In genomic region chr8:84832759-84833742, GRCm38 (mm10) we compare ENCODE assay signal across 7 mouse cellular contexts. TPM values are rescaled to one million over a fixed set of nuclear protein-coding genes. Genes with fewer than 3 reads are reported as not detected.
DNase-seq lines count a peak whose midpoint lies in the region; ATAC-seq and TF ChIP-seq lines count a peak whose summit lies in the region.

No protein-coding gene starts in this region.

- peaks cover 35% of the 10 kb centered on the region for H3K36me3 ChIP-seq in spleen, adult 2 months (ENCODE audit: control insufficient read depth, insufficient read depth, low read length)
- H3K36me3 ChIP-seq in forebrain, embryonic 11.5 days (ENCODE audit: control insufficient read depth, insufficient read depth, low read length) = peaks cover 13% of the 10 kb centered on the region; the same call in 1 of the 2 replicates

- 37% methylated on average over 10 of the region's 10 CpGs for WGBS in spleen, adult 2 months
- WGBS in forebrain, embryonic 11.5 days = 69% methylated on average over 10 of the region's 10 CpGs

- no peaks in the 10 kb centered on the region for H3K9me3 ChIP-seq in forebrain, embryonic 11.5 days (ENCODE audit: control insufficient read depth, low read length)

- DNase-seq in spleen, adult 2 months (ENCODE audit: low read depth in 1 of 2, low spot score in 2 of 2) = no peak
- no peak for DNase-seq in spleen, postnatal 36 days (ENCODE audit: low spot score in 2 of 2)
- DNase-seq in forebrain, embryonic 11.5 days (ENCODE audit: low spot score) = no peak
- peak; percentile 2 for DNase-seq in liver
- DNase-seq in embryo, embryonic 11 days = no peak
- no peak for DNase-seq in left cerebral cortex, adult 8-10 months (ENCODE audit: low spot score in 2 of 2)
- no peak for DNase-seq in embryo, embryonic 9.5 days (ENCODE audit: extremely low spot score)

- H3K4me1 ChIP-seq in spleen, adult 2 months (ENCODE audit: control insufficient read depth, insufficient read depth, insufficient read length) = no peaks in the 10 kb centered on the region; the same call in 1 of the 2 replicates
- H3K4me1 ChIP-seq in forebrain, embryonic 11.5 days (replicated peaks; ENCODE audit: control insufficient read depth, insufficient read depth, low read length) = peaks cover 2% of the 10 kb centered on the region; the same call in 1 of the 2 replicates

- no peak for TF ChIP-seq CTCF in spleen, adult 2 months (IDR thresholded peaks at IDR 0.05; ENCODE audit: extremely low read depth, insufficient read depth, insufficient read length, insufficient replicate concordance)

- no peak for ATAC-seq in forebrain, embryonic 11.5 days (replicated peaks; ENCODE audit: low FRiP score)

- TF ChIP-seq POLR2A in spleen, adult 2 months (IDR thresholded peaks at IDR 0.05; ENCODE audit: low read depth, low read length) = no peak

- H3K9ac ChIP-seq in forebrain, embryonic 11.5 days (ENCODE audit: low read length) = peak overlapping the region; percentile 99

- H3K4me3 ChIP-seq in spleen, adult 2 months (ENCODE audit: extremely low read depth, insufficient read depth, insufficient read length) = peak overlapping the region; percentile 87
- peak overlapping the region; percentile 94 for H3K4me3 ChIP-seq in forebrain, embryonic 11.5 days (ENCODE audit: low read depth, low read length)

- peak overlapping the region; percentile 61 for H3K4me2 ChIP-seq in forebrain, embryonic 11.5 days (ENCODE audit: low read depth, low read length, severe bottlenecking)

- H3K27me3 ChIP-seq in spleen, adult 2 months (ENCODE audit: control insufficient read depth, insufficient read depth, low read length) = no peaks in the 10 kb centered on the region
- H3K27me3 ChIP-seq in forebrain, embryonic 11.5 days (ENCODE audit: control insufficient read depth, insufficient read depth, low read length) = no peaks in the 10 kb centered on the region

- H3K27ac ChIP-seq in spleen, adult 2 months (ENCODE audit: insufficient read depth, low read length) = no peak overlapping the region
- peak overlapping the region; percentile 86 for H3K27ac ChIP-seq in forebrain, embryonic 11.5 days (ENCODE audit: low read depth, low read length)

RNA-seq across cellular contexts. Expression of gene Gadd45gip1, which starts 1.7 kb away (rescaled TPM):
- polyA plus RNA-seq in spleen, adult 2 months (2012; rRNA removed) = 20.3 and 61.4 TPM in 2 replicates
- polyA plus RNA-seq in forebrain, embryonic 11.5 days (2014; fragmentation: Nextera tagmentation; extraction: Ambion mirVana) = 41.0 and 44.3 TPM in 2 replicates
- total RNA-seq in left cerebral cortex, adult 8-10 months (2022) = 10 to 100 TPM; 23.3 to 28.4 (median 24.7) TPM

RNA-seq across cellular contexts. Expression of gene Rad23a, which starts 7.4 kb away (rescaled TPM):
- polyA plus RNA-seq in spleen, adult 2 months (2012; rRNA removed) = 125 and 162 TPM in 2 replicates
- polyA plus RNA-seq in forebrain, embryonic 11.5 days (2014; fragmentation: Nextera tagmentation; extraction: Ambion mirVana) = 102 and 110 TPM in 2 replicates
- total RNA-seq in left cerebral cortex, adult 8-10 months (2022) = 10 to 100 TPM; 72.4 to 90.1 (median 79.4) TPM

RNA-seq across cellular contexts. Expression of gene Dand5, which starts 10.4 kb away (rescaled TPM):
- 1.6 and 1.8 TPM in 2 replicates for polyA plus RNA-seq in spleen, adult 2 months (2012; rRNA removed)
- polyA plus RNA-seq in forebrain, embryonic 11.5 days (2014; fragmentation: Nextera tagmentation; extraction: Ambion mirVana) = 5.5 and 6.4 TPM in 2 replicates
- 1 to 10 TPM; 8.4 to 9.7 (median 8.9) TPM for total RNA-seq in left cerebral cortex, adult 8-10 months (2022)

RNA-seq across cellular contexts. Expression of gene Calr, which starts 13.7 kb away (rescaled TPM):
- 112 and 116 TPM in 2 replicates for polyA plus RNA-seq in spleen, adult 2 months (2012; rRNA removed)
- 722 and 731 TPM in 2 replicates for polyA plus RNA-seq in forebrain, embryonic 11.5 days (2014; fragmentation: Nextera tagmentation; extraction: Ambion mirVana)
- total RNA-seq in left cerebral cortex, adult 8-10 months (2022) = 100 to 1,000 TPM; 333 to 426 (median 383) TPM

RNA-seq across cellular contexts. Expression of gene Farsa, which starts 23.7 kb away (rescaled TPM):
- 50.3 and 55.0 TPM in 2 replicates for polyA plus RNA-seq in spleen, adult 2 months (2012; rRNA removed)
- polyA plus RNA-seq in forebrain, embryonic 11.5 days (2014; fragmentation: Nextera tagmentation; extraction: Ambion mirVana) = 112 and 120 TPM in 2 replicates
- 10 to 100 TPM; 39.6 to 48.5 (median 43.7) TPM for total RNA-seq in left cerebral cortex, adult 8-10 months (2022)
